Mouse (Mus musculus): ENCODE data around the gene Bpifa1. TPM values are rescaled to one million over a fixed set of nuclear protein-coding genes. Genes with fewer than 3 reads are reported as not detected.

The Bpifa1 gene
- total and polyA plus RNA-seq, 3 experiments: 660 TPM; not detected in 2

- 52% methylated on average over 4 of the region's 4 CpGs for WGBS
- H3K79me2 ChIP-seq (replicated peaks; ENCODE audit: control insufficient read depth, insufficient read depth, low read length): no peaks in the 10 kb centered on the region
- H3K27ac ChIP-seq: no peak overlapping the region; the same call in 1 of the 2 replicates
- DNase-seq: no peak
- H3K4me1 ChIP-seq (ENCODE audit: control insufficient read depth, insufficient read depth, low read length): peaks cover 2% of the 10 kb centered on the region; the same call in 1 of the 2 replicates
- no peak overlapping the region for H3K4me3 ChIP-seq
- H3K9ac ChIP-seq (ENCODE audit: low read depth, low read length): no peak overlapping the region
- no peaks in the 10 kb centered on the region for H3K36me3 ChIP-seq (ENCODE audit: control insufficient read depth, insufficient read depth, low read length)
- intact Hi-C loops (cut with DNase I): no loop called here
- TF ChIP-seq POLR2A (IDR thresholded peaks at IDR 0.05; ENCODE audit: insufficient read depth, low read depth, low read length) (no peak), CTCF (IDR thresholded peaks at IDR 0.05) (no peak), EP300 (IDR thresholded peaks at IDR 0.05; ENCODE audit: insufficient read depth, low read depth, low read length) (no peak)
- no peaks in the 10 kb centered on the region for H3K27me3 ChIP-seq (ENCODE audit: control insufficient read depth, insufficient read depth, low read length)
These were observed 50.4 kb downstream of the Bpifa1 start for GRCm38 (mm10) chr2:154193071-154193470.

GRCm38 (mm10) chr2:154193994-154194504 lies 51.4 kb downstream of the Bpifa1 start:
- DNase-seq: no peak
- no peak overlapping the region for H3K4me3 ChIP-seq
- no peak for TF ChIP-seq POLR2A (IDR thresholded peaks at IDR 0.05; ENCODE audit: insufficient read depth, low read depth, low read length)
- TF ChIP-seq CTCF (IDR thresholded peaks at IDR 0.05): no peak
- no peak for TF ChIP-seq EP300 (IDR thresholded peaks at IDR 0.05; ENCODE audit: insufficient read depth, low read depth, low read length)
- no peak overlapping the region for H3K27ac ChIP-seq
- intact Hi-C loops (cut with DNase I): no loop called here
- H3K79me2 ChIP-seq (replicated peaks; ENCODE audit: control insufficient read depth, insufficient read depth, low read length): no peaks in the 10 kb centered on the region
- no peak overlapping the region for H3K9ac ChIP-seq (ENCODE audit: low read depth, low read length)
- no peaks in the 10 kb centered on the region for H3K36me3 ChIP-seq (ENCODE audit: control insufficient read depth, insufficient read depth, low read length)
- no peaks in the 10 kb centered on the region for H3K27me3 ChIP-seq (ENCODE audit: control insufficient read depth, insufficient read depth, low read length)
- 36% methylated on average over 5 of the region's 5 CpGs for WGBS
- H3K4me1 ChIP-seq (ENCODE audit: control insufficient read depth, insufficient read depth, low read length): peaks cover 2% of the 10 kb centered on the region; the same call in 1 of the 2 replicates

GRCm38 (mm10) chr2:154197036-154197435 lies 54.4 kb downstream of the Bpifa1 start:
- DNase-seq: no peak
- Histone ChIP-seq H3K4me1 (ENCODE audit: control insufficient read depth, insufficient read depth, low read length) (peaks cover 2% of the 10 kb centered on the region; the same call in 1 of the 2 replicates), H3K36me3 (ENCODE audit: control insufficient read depth, insufficient read depth, low read length) (no peaks in the 10 kb centered on the region), H3K27me3 (ENCODE audit: control insufficient read depth, insufficient read depth, low read length) (no peaks in the 10 kb centered on the region), H3K27ac (no peak overlapping the region), H3K79me2 (replicated peaks; ENCODE audit: control insufficient read depth, insufficient read depth, low read length) (no peaks in the 10 kb centered on the region), H3K9ac (ENCODE audit: low read depth, low read length) (no peak overlapping the region), H3K4me3 (no peak overlapping the region)
- intact Hi-C loops (cut with DNase I): no loop called here
- 84% methylated on average over 9 of the region's 9 CpGs for WGBS
- TF ChIP-seq CTCF (IDR thresholded peaks at IDR 0.05) (no peak), POLR2A (IDR thresholded peaks at IDR 0.05; ENCODE audit: insufficient read depth, low read depth, low read length) (no peak)

Other genes starting within 250 kb of the Bpifa1 start
- gene Bpifb6, start 242.5 kb upstream of the Bpifa1 start, total RNA-seq (2021): not detected
- not detected in 2 replicates for gene Bpifb6, start 242.5 kb upstream of the Bpifa1 start, polyA plus RNA-seq (2012; rRNA removed)
- not detected for gene Bpifb3, start 224.7 kb upstream of the Bpifa1 start, total RNA-seq (2021)
- not detected in 2 replicates for gene Bpifb3, start 224.7 kb upstream of the Bpifa1 start, polyA plus RNA-seq (2012; rRNA removed)
- not detected for gene Bpifb4, start 204.7 kb upstream of the Bpifa1 start, total RNA-seq (2021)
- not detected in 2 replicates for gene Bpifb4, start 204.7 kb upstream of the Bpifa1 start, polyA plus RNA-seq (2012; rRNA removed)
- gene Bpifa6, start 167.9 kb upstream of the Bpifa1 start, total RNA-seq (2021): not detected
- gene Bpifa6, start 167.9 kb upstream of the Bpifa1 start, polyA plus RNA-seq (2012; rRNA removed): 0.06 TPM in 1 of 2 replicates, not detected in the other
- gene Bpifa2, start 134.6 kb upstream of the Bpifa1 start, total RNA-seq (2021): not detected
- gene Bpifa2, start 134.6 kb upstream of the Bpifa1 start, polyA plus RNA-seq (2012; rRNA removed): not detected in 2 replicates
- gene Bpifa3, start 12.5 kb upstream of the Bpifa1 start, total RNA-seq (2021): not detected
- 0.20 TPM in 1 of 2 replicates, not detected in the other for gene Bpifa3, start 12.5 kb upstream of the Bpifa1 start, polyA plus RNA-seq (2012; rRNA removed)
- gene Bpifa5, start 19.7 kb downstream of the Bpifa1 start, total RNA-seq (2021): not detected
- gene Bpifa5, start 19.7 kb downstream of the Bpifa1 start, polyA plus RNA-seq (2012; rRNA removed): not detected in 2 replicates
- under 1 TPM in 1 of 2 experiments, not detected in 1; 0.14 TPM for gene Bpifb1, start 47.9 kb downstream of the Bpifa1 start, total RNA-seq (2021)
- gene Bpifb1, start 47.9 kb downstream of the Bpifa1 start, polyA plus RNA-seq (2012; rRNA removed): 65.7 TPM in 1 of 2 replicates, not detected in the other
- not detected for gene Bpifb5, start 80.9 kb downstream of the Bpifa1 start, total RNA-seq (2021)
- 0.08 TPM in 1 of 2 replicates, not detected in the other for gene Bpifb5, start 80.9 kb downstream of the Bpifa1 start, polyA plus RNA-seq (2012; rRNA removed)
- gene Bpifb9a, start 115.0 kb downstream of the Bpifa1 start, total RNA-seq (2021): not detected
- gene Bpifb9a, start 115.0 kb downstream of the Bpifa1 start, polyA plus RNA-seq (2012; rRNA removed): not detected in 2 replicates
- gene Bpifb9b, start 164.3 kb downstream of the Bpifa1 start, total RNA-seq (2021): not detected
- gene Bpifb9b, start 164.3 kb downstream of the Bpifa1 start, polyA plus RNA-seq (2012; rRNA removed): not detected in 2 replicates
- gene Cdk5rap1, start 230.1 kb downstream of the Bpifa1 start, total RNA-seq (2021): 10 to 100 TPM; 20.1 to 20.2 TPM
- 10.5 and 21.1 TPM in 2 replicates for gene Cdk5rap1, start 230.1 kb downstream of the Bpifa1 start, polyA plus RNA-seq (2012; rRNA removed)

All from heart, adult 2 months (tissue).